8 mouse cellular contexts compared by ENCODE assay signal in the genomic region with DNA sequence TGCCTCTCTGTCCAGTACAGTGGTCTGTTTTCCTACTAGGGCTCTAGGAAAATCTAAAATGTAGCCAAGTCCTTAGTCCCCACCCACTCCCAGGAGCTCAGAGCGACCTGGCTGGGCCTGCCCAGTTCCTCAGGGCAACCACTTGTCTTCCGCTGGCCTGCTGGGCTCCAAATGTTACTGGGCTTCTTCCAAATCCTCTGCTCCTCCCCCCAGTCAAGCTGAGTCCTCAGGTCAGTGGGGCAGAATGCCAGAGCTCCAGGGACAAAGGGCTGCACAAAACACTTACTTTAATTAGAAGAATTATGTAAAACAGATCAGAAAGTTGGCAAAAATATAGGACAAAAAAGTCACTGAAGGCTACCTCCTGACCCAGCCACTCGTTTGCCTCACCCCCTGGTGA. TPM values are rescaled to one million over a fixed set of nuclear protein-coding genes. Genes with fewer than 3 reads are reported as not detected.
DNase-seq lines count a peak whose midpoint lies in the region; ATAC-seq and TF ChIP-seq lines count a peak whose summit lies in the region.

No protein-coding gene starts in this region.

- no peaks in the 10 kb centered on the region; the same call in none of the 2 replicates for H3K4me1 ChIP-seq in embryonic facial prominence, embryonic 11.5 days (ENCODE audit: control insufficient read depth, insufficient read depth, low read length)
- H3K4me1 ChIP-seq in kidney, postnatal 0 days (replicated peaks; ENCODE audit: insufficient read depth, low read length): peaks cover 56% of the 10 kb centered on the region

- 0 out of 2 replicates have a peak, but pooled peaks have one; percentile 15 for ATAC-seq in embryonic facial prominence, embryonic 11.5 days (replicated peaks; ENCODE audit: insufficient number of reproducible peaks, low FRiP score, low TSS enrichment, low read depth)
- no peak for ATAC-seq in kidney, postnatal 0 days (replicated peaks; ENCODE audit: low FRiP score, low read depth)
- ATAC-seq in activated CD4-positive, CD25-positive, alpha-beta regulatory T cell, adult 4 months: no peak

- H3K36me3 ChIP-seq in embryonic facial prominence, embryonic 11.5 days (replicated peaks; ENCODE audit: control insufficient read depth, insufficient read depth, low read depth, low read length): no peaks in the 10 kb centered on the region
- no peaks in the 10 kb centered on the region for H3K36me3 ChIP-seq in kidney, postnatal 0 days (ENCODE audit: insufficient read depth, low read length)

- WGBS in embryonic facial prominence, embryonic 11.5 days: 11% methylated on average over 3 of the region's 3 CpGs
- WGBS in kidney, postnatal 0 days: 14% methylated on average over 3 of the region's 3 CpGs

- no peak for TF ChIP-seq CTCF in kidney, postnatal 0 days (IDR thresholded peaks at IDR 0.05; ENCODE audit: low read depth)

- peak; percentile 67 for DNase-seq in 3134 (ENCODE audit: extremely low read depth, insufficient read length, low spot score)
- peak; percentile 88 for DNase-seq in adrenal gland, postnatal 10 days
- DNase-seq in embryonic facial prominence, embryonic 11.5 days (ENCODE audit: low spot score): no peak
- DNase-seq in heart, adult 8-10 months (ENCODE audit: low spot score): peak; percentile 90
- DNase-seq in kidney, postnatal 0 days (ENCODE audit: low spot score): peak; percentile 50
- DNase-seq in lung, postnatal 14 days: peak; percentile 90
- peak; percentile 70 for DNase-seq in skeletal muscle tissue, adult 2 months (ENCODE audit: low read depth, low spot score)

- no peaks in the 10 kb centered on the region for H3K27me3 ChIP-seq in embryonic facial prominence, embryonic 11.5 days (ENCODE audit: control insufficient read depth, insufficient read depth, low read length)
- H3K27me3 ChIP-seq in kidney, postnatal 0 days (ENCODE audit: insufficient read depth, low read length): no peaks in the 10 kb centered on the region

- H3K9ac ChIP-seq in embryonic facial prominence, embryonic 11.5 days (replicated peaks; ENCODE audit: low read length): no peak overlapping the region
- H3K9ac ChIP-seq in kidney, postnatal 0 days (ENCODE audit: low read depth, low read length): no peak overlapping the region

- H3K4me3 ChIP-seq in embryonic facial prominence, embryonic 11.5 days (ENCODE audit: low read depth, low read length): no peak overlapping the region
- no peak overlapping the region for H3K4me3 ChIP-seq in kidney, postnatal 0 days (replicated peaks; ENCODE audit: low read depth, low read length)

- no peak overlapping the region for H3K27ac ChIP-seq in embryonic facial prominence, embryonic 11.5 days (replicated peaks; ENCODE audit: low read depth, low read length)
- H3K27ac ChIP-seq in kidney, postnatal 0 days: peak overlapping the region; percentile 47

- H3K9me3 ChIP-seq in embryonic facial prominence, embryonic 11.5 days (replicated peaks; ENCODE audit: control insufficient read depth, low read length): no peaks in the 10 kb centered on the region
- no peaks in the 10 kb centered on the region for H3K9me3 ChIP-seq in kidney, postnatal 0 days (replicated peaks; ENCODE audit: low read length)

- no peak overlapping the region for H3K4me2 ChIP-seq in embryonic facial prominence, embryonic 11.5 days (ENCODE audit: low read depth, low read length)
- H3K4me2 ChIP-seq in kidney, postnatal 0 days (ENCODE audit: low read length): no peak overlapping the region

RNA-seq across cellular contexts. Expression of gene Hpcal1, which starts 56.1 kb away (rescaled TPM):
- 10 to 100 TPM; 25.4 to 26.2 TPM for total RNA-seq in adrenal gland, postnatal 10 days (2021)
- 35.1 and 43.4 TPM in 2 replicates for polyA plus RNA-seq in embryonic facial prominence, embryonic 11.5 days (2014; fragmentation: Nextera tagmentation; extraction: Ambion mirVana)
- total RNA-seq in heart, adult 8-10 months (2022): 10 to 100 TPM; 13.4 to 17.4 (median 14.6) TPM
- polyA plus RNA-seq in kidney, postnatal 0 days (2015; fragmentation: Nextera tagmentation; extraction: Ambion mirVana): 70.6 and 71.0 TPM in 2 replicates
- 10 to 100 TPM; 59.7 to 63.6 TPM for polyA plus RNA-seq in activated CD4-positive, CD25-positive, alpha-beta regulatory T cell, adult 4 months (2017; shearing (Covaris generic))
